Mouse (Mus musculus): ENCODE results near the gene Fmo3.

- TF ChIP-seq USF1 (IDR thresholded peaks at IDR 0.05; ENCODE audit: low read depth) = no peak
- TF ChIP-seq POLR2AphosphoS2 (IDR thresholded peaks at IDR 0.05; ENCODE audit: insufficient read length, low read depth) = no peak
- TF ChIP-seq CEBPB (IDR thresholded peaks at IDR 0.05; ENCODE audit: insufficient read depth, poor library complexity, severe bottlenecking) = no peak
- TF ChIP-seq TCF12 (IDR thresholded peaks at IDR 0.05; ENCODE audit: insufficient read depth, poor library complexity, severe bottlenecking) = no peak
- TF ChIP-seq MAX (IDR thresholded peaks at IDR 0.05; ENCODE audit: low read depth) = no peak
- no peak for TF ChIP-seq POLR2A (IDR thresholded peaks at IDR 0.05; ENCODE audit: insufficient read length, low read depth)
- TF ChIP-seq MYOD1 (IDR thresholded peaks at IDR 0.05; ENCODE audit: control insufficient read depth in 1 of 3, insufficient read length in 2 of 3, low read depth in 2 of 3) = no peak
- no peak for TF ChIP-seq E2F4 (IDR thresholded peaks at IDR 0.05; ENCODE audit: insufficient read depth)
- no peak for TF ChIP-seq REST (IDR thresholded peaks at IDR 0.05; ENCODE audit: insufficient read depth, insufficient read length)
- no peak for TF ChIP-seq MYOG (IDR thresholded peaks at IDR 0.05; ENCODE audit: control insufficient read depth in 1 of 3, insufficient read depth in 1 of 3, insufficient read length in 2 of 3, low read depth in 2 of 3)
Observed at GRCm38 (mm10) chr1:162947934-162948333, 36.4 kb downstream of the Fmo3 start.

Measured in myocyte (in vitro differentiated cells).